Mouse (Mus musculus): ENCODE data around the gene Ern1. TPM values are rescaled to one million over a fixed set of nuclear protein-coding genes. Genes with fewer than 3 reads are reported as not detected.

Ern1 gene
- 1 to 10 TPM; 9.2 to 9.3 TPM for total RNA-seq (2021)
- long read RNA-seq, experiment 1, full-length matches to known transcripts: 2 of 5 reads
- long read RNA-seq, experiment 1, partial matches to known transcripts: 0 of 5 reads
- long read RNA-seq, experiment 1, other reads (novel, unspliced or antisense): 3 of 5 reads
- long read RNA-seq, experiment 2, full-length matches to known transcripts: 1 of 4 reads
- long read RNA-seq, experiment 2, partial matches to known transcripts: 0 of 4 reads
- long read RNA-seq, experiment 2, other reads (novel, unspliced or antisense): 3 of 4 reads

DNA sequence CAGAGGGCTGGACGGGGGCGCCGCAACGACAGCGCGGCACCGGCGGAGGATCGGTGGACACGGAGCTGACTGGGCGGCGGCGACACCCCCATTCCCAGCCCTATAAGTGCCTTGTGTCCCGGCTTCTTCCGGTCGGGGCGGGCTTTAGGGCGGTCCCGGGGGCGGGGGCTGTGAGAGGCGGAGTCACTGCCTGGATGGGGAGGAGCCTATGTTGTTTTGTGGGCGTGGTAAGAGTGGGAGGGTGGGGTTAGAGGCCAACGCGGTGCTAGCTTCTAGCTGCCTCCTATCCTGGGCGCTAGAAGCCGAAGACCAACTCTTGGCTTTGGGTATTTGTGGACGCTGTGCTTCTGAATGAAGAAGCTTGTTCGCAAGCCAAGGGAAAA, at the start of gene Ern1:
TSS of gene Ern1 (minus strand) at position 120 of the 383 bp plus-strand sequence.
- DNase-seq (ENCODE audit: low spot score in 2 of 2): peak; percentile 94 to 96

DNA sequence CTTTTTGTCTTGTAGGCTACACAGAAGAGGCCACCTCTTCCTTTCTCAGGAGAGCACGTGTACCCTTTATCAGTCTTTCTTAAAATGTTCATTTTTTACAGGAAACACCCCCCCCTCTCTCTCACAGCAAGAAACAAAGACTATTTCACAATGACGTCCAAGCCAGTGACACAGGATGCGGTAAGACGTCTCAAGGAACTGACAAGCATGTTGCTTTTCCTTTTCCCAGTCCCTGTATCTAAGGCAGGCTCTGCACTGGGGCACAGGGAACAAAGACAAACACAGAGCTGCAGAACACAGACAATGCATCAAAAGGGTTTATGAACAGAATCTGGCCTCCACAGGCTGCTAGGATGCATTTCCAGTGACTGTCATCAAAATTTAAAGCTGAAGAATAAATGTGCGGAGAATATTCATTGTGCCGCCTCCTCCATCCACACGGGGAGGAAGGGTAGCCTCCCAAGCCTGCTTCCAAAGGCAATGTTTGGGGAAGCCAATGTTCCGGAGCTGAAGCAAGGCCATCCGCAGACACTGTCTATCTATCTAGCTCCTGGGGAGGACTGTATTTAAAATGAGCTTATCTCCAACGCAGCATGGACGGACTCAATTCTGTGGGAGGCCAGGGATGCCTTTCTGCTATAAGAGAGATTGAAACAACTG, 48.7 kb upstream of the Ern1 start:
- peak in 1 of 2 experiments; percentile 42 for DNase-seq (ENCODE audit: low spot score in 2 of 2)

DNA sequence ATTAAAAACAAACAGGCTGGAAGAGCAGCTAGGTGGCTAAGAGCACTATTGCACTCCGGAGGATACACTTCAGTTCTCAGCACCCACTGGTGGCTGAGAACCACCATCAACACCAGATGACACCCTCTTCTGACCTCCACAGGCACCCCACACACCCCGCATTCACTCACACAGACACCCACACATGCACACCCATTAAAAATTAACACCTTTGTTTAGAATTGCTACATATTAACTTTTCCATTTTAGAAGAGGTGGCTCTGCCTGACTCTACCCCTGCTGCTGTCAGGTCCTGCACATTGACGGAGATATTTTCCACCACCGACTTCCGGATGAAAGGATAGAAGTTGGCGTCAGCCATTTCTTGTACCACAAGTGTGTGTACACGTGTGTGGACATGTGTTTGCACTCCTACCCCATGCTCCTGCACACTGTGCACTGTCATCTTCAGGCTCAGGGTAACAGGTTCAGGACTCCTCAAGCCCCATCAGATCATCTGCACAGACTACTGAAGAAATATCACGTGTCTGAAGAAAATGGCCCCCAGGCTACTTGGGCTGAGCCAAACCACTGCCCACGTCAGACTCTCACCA, 48.1 kb upstream of the Ern1 start:
- no peak for DNase-seq (ENCODE audit: low spot score in 2 of 2)

DNA sequence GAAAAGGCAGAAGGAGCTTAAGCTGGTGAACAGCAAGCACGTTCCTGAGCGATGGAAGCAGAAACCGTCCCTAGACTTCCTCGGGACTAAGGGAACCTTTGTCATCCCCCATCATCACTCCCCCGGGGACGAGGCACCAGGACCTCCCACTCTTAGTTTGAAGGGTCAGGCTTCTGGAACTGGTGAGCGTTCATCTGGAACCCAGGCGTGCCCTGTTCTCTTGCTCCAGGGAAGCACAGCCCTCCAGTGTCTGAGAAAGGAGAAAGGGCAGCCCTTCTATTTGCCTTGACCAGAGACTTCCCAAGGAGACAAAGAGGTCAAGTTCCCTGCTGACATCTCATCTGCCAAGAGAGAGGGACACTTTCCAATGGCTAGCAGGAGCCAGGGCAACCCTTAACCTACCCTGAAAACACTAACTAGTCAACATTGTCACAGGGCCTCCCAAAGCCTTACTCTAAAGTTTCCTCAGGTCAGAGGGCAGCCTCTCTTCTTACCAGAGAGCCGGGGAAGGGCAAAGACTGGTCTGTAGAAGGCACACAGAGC, 44.7 kb upstream of the Ern1 start:
- DNase-seq (ENCODE audit: low spot score in 2 of 2): no peak

DNA sequence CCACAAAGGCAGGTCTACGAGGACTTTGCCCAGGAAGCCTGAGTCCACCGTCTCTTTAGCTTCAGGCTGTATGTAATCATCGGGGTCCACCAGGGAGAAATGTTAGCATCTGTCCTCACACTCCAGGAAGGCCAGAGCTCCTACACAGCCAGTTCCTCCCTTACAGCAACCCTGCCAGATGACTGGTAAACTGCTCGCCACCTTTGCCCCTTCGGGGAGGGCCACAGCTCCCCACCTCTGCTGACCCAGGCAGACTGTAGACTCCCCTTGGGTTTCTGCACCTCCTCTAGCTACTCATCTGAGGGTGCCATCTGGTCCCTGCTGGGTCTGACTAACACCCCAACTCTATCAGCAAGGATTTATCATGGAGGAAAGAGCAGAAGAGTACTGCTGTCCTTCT, 42.1 kb upstream of the Ern1 start:
- no peak for DNase-seq (ENCODE audit: low spot score in 2 of 2)

DNA sequence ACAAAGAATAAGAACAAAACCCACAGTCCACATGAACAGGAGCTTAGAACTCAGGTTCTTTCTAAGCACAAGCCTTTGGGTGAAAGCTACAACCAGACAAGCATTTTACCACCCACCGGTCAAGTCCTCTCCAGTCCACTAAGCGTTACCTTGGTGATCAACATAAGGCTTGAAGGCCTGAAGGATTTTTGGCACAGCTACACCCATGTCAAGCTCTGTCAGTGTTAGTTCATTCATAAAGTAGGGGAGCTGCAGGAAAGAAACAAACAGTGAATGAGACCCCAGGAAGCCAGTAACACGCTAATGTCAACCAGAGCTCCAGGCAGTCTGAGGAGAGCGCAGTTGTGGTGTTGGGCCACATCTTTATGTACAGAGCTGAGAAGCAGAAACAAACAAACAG, 41.5 kb upstream of the Ern1 start:
- no peak for DNase-seq (ENCODE audit: low spot score in 2 of 2)

DNA sequence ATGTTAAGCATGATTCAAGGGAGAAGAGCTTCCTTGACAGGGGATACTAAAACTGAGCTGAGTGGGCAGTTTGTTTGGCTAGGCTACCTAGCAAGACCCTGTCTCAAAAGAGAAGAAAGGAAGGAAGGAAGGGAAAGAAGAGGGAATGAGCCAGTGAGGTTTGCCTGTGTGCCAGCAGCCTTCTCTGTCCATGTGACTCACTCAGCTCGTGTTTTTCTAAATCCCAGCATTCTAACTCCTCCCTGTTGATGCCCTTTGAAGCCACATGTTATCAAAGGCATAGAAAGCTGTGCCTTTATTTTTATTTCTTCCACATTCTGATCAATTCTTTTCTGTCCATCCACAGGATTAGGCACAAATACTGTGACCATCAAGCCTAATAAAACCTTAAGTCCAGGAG, 40.3 kb upstream of the Ern1 start:
- DNase-seq (ENCODE audit: low spot score in 2 of 2): no peak

DNA sequence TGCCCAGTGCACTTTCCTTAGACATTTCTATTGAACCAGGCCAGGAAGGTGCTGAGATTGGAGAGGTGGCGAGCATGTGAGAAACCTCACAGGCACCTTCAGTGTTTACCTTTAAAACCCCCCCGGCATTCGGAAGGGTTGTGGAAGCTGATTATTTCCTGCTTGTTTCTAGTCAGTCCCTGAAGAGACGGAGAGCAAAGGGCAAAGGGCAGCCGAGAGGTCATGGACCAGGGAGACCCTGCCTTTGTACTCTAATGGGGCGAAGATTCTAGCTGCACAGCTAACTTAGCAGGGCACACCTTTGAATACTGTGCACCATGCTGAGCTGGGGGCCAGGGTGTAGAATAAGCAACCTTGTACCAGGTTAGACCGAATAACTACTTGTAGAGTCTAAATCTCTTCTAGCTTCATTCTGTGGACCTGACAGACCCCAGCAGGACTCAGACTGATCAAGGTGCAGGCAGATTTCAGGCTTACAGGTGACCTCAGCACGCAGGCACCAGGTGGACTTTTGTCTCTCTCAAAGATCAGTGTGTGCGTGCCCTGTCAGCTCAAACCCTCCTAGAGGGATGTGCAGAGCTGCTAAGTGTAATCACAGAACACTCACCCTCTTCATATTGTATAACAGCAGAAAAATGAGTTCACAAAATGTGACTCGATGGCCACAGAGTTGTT, 39.6 kb upstream of the Ern1 start:
- DNase-seq (ENCODE audit: low spot score in 2 of 2): no peak

DNA sequence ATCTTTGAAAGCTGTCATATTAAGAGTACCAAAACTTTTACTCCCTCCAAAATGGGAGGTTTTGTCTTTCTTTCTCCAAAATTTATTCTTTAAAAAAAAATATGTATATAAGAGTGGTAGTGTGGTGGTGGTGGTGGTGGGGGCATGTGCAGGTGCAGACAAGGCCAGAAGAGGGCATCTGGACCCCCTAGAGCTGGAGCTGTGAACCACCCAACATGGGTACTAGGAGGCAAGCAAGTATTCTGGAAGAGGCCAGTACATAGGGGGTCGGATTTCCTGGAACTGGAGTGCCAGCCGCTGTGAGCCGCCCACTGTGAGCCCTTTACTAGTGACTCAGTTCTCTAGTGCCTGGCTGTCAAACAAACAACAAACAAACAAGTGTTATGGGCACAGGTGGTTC, 34.9 kb upstream of the Ern1 start:
- DNase-seq (ENCODE audit: low spot score in 2 of 2): no peak

DNA sequence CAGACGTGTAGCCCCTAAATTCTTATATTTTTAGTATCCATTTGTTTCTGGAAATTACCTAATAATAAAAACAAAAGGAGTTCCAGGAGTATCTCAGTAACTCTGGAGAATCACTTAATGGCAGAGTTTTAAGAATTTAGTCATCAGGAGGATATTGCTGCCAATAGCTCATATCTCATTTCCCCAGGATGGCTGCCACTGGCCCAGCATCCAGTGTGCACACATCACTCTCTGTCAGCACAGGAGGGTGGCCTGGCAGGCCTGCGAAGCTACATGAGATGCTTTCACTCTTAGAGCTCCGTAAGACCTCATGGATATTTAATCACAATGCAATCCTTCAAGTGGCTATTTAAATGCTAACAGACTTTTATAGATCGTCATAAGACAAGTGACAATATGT, 34.0 kb upstream of the Ern1 start:
- DNase-seq (ENCODE audit: low spot score in 2 of 2): no peak

DNA sequence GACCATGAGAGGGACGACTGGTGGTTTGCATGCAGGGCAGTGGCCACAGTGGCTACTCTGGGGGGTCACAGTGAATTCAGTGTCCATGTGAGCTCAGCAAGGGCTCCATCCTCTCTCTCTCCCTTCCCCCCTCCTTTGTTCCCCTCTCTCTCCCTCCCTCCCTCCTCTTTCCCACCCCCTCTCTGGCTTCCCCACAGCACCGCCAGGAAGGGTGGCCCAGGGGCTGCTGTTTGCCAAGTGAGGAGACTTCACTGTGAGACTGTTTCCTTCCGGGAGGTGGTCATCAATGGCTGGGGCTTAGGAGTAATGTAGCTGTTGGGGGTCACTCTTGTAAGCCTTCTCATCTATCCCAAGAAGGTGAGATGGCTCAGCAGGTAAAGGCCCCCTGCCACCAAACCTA, 32.8 kb upstream of the Ern1 start:
- no peak for DNase-seq (ENCODE audit: low spot score in 2 of 2)

DNA sequence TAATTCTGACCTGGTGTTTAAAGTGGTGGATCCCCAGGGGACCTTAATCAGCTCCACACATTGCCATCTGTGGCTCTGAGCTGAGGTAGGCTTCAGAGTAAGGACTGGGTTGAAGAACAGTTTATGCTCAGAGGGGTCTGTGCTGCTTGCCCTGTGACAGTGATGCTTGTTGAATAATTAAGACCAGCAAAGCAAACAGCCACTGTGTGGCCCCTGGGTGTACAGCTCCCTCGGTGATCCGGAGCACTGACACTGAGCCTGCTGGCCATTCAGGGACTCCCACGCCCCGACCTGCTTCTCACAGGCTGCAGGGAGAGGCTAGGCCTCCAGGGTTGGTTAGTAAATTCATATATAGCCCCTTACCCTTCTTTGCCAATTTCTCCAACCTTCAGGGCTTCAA, 31.9 kb upstream of the Ern1 start:
- no peak for DNase-seq (ENCODE audit: low spot score in 2 of 2)

DNA sequence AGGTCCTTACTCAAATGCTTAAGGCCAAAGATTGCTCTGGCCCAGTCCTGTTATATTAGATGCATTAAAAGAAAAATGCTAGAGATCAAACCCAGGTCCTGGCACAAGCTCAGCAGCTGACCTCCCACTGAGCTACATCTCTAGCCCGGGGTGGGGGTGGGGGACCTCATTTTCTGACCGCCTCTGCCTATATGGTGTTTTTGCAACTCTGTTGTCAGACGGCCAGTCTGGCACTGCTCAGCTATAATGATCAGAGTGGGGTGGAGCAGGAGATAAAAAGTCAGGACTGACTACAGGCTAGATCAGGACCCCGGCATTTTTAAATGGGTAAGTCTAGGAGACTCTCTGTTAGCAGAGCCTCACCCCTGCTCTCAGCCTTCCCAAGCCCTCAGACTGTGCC, 30.7 kb upstream of the Ern1 start:
- no peak for DNase-seq (ENCODE audit: low spot score in 2 of 2)

DNA sequence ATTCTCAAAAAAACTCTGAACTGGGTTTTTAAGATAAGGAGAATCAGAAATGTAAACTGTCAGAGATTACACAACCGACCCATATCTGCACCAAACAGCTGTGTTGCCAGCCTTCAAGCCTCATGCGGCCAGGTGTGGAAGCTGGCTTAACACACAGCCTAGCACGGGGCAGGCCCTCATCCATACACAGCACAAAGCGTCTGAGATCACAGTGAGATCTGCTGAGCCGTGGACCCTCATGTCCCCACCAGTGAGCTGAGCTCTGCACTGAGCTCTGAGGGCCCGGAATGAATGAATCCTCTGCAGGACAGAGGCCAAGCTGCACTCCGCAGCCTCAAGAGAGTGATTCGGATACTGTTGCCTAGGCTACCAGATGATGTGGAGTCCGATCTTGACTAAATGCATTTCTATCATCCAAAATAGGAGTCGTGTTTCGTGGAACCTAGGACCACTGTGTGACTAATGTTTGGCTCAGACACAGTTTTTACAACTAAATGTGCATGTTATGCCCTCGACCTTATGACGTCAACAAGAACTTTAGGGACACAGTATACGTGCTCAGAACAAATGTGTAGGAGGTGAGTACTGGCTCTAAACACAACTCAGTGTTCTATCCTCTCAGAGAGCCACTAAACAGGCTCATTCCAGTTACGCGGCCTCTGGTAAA, 27.6 kb upstream of the Ern1 start:
- DNase-seq (ENCODE audit: low spot score in 2 of 2): peak in 1 of 2 experiments; percentile 42

DNA sequence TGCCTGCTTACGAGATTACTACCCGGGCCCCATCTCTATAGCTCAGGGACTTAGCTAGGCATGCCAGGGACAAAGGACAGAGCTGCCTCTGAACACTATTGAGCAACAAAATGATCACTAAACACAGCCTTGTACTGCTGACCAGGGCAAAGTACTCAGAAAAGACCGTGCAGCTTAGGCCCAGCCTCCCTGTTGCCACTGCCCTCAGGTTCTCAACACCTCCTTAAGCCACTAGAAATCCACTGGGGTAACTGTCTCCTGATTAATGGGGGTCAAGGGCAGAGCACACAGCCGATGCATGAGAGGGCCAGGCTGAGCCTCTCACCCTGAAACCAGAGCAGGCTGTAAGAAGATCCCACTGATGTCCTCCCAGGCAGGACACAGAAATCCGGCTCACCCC, 26.8 kb upstream of the Ern1 start:
- DNase-seq (ENCODE audit: low spot score in 2 of 2): no peak

DNA sequence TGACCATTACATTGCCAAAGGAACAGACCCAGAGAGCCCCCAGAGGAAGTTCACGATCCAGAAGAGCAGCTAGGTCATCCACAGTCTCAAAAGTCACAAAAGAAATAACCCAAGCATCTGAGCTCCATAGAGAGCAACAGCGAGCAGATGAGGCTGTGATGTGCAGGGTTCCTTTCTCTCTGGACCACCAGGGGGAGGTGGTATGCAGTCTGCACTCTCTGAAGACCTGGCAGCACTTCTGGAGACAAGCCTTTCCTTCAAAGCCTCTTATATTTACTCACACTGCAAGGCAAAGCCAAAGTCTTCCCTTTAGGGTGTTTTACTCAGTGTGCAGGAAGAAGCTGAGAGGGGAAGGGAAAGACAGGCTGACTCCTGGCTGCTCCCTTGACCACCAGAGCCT, 25.5 kb upstream of the Ern1 start:
- DNase-seq (ENCODE audit: low spot score in 2 of 2): peak; percentile 56 to 65

DNA sequence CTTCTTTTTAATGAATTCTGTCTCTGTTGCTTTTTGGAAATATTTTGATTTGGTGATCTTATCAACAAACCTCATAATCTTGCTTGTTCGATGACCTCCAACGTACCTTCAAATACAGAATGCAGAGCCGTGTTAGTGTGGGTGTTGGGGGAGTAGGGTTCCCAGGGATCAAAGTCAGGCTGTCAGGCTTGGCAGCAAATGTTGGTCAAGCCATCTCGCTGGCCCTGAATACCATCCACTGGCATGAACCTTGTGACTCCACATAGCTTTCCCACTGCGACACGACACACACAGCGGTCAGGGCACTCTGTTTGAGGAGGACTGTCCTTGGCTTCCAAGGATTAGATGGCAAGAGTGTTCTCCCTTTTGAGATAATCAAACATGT, 24.3 kb upstream of the Ern1 start:
- DNase-seq (ENCODE audit: low spot score in 2 of 2): no peak

DNA sequence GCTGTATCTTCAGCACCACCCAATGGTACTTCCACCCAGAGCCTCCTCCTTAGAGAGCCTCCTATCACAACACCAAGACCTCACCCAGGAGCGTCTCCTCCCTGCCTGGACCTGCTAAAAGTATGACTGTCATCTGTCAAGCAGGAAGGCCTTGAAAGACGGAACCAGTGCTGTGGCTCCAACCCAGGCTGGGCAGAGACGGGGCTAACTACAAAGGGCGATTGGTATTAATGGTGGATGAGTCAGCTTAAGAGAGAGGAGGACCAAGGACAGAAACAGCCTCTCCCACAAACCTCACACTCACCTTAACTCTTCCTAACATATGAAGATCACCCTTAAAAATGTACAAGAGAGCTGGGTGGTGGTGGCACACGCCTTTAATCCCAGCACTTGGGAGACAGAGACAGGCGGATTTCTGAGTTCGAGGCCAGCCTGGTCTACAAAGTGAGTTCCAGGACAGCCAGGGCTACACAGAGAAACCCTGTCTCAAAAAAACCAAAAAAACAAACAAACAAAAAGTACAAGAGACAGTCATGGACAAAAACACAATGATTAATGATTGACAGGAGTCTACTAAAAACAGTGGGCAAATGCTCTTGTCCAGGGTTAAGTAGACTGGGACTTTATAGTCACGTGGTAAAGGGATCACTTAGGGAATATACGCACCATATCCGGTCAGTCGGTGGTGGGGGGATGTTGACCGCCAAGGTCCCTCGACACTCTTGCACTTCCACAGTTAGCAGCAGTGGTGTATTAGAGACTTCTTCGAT, 23.8 kb upstream of the Ern1 start:
- no peak for DNase-seq (ENCODE audit: low spot score in 2 of 2)

DNA sequence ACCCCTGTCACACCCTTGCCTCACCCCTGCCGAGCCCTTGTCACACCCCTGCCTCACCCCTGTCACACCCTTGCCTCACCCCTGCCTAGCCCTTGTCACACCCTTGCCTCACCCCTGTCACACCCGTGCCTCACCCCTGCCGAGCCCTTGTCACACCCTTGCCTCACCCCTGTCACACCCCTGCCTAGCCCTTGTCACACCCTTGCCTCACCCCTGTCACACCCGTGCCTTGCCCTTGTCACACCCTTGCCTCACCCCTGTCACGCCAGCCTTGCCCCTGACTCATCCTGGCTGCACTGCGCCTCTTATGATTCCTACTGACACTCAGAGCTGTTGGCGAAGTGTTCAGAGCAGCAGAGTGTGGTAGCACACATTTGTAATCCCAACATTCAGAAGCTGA, 20.0 kb upstream of the Ern1 start:
- DNase-seq (ENCODE audit: low spot score in 2 of 2): no peak

DNA sequence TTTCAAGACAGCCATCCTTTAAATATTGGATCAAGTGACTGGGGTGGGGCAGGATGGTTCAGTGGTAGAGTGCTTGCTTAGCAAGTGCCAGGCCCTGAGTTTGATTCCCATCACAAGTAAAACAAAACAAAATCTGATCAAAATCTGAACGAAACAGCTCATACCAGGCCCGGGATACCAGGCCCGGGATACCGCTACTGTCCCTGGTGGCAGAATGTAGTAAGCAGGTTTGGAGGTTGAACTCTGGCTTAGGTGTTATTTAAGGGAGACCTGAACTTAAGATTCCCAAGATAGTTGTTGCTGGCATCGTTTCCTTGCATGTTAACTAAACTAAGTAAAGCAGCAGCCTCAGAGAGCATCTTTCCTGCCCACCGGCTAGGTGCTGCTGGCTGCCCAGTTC, 18.6 kb upstream of the Ern1 start:
- no peak for DNase-seq (ENCODE audit: low spot score in 2 of 2)

DNA sequence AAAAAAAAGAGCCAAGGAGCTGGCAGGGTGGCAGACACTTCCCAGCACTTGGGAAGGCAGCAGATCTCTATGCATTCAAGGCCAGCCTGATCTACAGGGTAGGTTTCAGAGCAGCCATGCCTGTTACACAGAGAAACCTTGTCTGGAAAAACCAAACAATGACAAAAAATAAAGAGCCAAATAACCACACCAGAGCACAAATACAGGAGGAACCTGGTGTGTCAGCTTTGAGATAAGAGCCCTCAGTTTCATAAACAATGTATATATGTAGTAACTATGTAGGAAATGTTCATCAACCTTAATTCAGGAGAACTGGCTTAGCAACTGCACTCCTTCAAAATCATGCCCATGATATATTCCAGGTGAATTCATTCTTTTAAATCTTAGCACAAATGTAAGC, 16.5 kb upstream of the Ern1 start:
- no peak for DNase-seq (ENCODE audit: low spot score in 2 of 2)
